Mouse (Mus musculus): ENCODE results near the gene Tmie.

DNA sequence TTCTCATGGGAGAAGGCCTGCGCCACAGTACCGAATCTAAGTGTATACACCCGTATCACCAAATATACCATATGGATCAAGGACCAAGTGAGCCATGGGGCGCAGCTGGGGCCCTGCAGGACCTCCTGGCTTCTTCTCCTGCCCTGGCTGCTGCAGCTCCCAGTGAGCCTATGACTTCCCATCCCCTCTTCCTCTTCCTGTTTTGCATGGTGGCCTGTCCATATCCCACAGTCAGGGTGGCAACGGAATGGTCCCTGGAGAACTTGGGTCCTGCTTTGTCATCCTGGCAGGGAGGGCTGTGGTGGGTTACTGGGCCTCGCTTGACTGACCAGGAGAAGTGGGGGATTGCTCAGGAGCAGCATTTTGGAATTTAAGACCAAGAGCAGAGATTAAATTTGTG, 39.0 kb downstream of the Tmie start:
- TF ChIP-seq CTCF (IDR thresholded peaks at IDR 0.05; ENCODE audit: control insufficient read depth, insufficient read depth, insufficient read length) = no peak
- no peak for TF ChIP-seq MYOD1 (IDR thresholded peaks at IDR 0.05; ENCODE audit: control insufficient read depth, insufficient read length, low read depth)
- TF ChIP-seq MYOG (IDR thresholded peaks at IDR 0.05; ENCODE audit: control insufficient read depth, extremely low read depth, insufficient read length) = no peak
- no peak for TF ChIP-seq FOSL1 (IDR thresholded peaks at IDR 0.05; ENCODE audit: insufficient read depth, low read length, poor library complexity, severe bottlenecking)
